Mouse (Mus musculus) kidney, adult 11 months (tissue): ENCODE data around the gene Il1f6.

ENCODE experiments used
- DNase-seq: peaks from one replicate; pipeline ENCODE4 v3.0.0; 2022

Il1f6 gene

DNA sequence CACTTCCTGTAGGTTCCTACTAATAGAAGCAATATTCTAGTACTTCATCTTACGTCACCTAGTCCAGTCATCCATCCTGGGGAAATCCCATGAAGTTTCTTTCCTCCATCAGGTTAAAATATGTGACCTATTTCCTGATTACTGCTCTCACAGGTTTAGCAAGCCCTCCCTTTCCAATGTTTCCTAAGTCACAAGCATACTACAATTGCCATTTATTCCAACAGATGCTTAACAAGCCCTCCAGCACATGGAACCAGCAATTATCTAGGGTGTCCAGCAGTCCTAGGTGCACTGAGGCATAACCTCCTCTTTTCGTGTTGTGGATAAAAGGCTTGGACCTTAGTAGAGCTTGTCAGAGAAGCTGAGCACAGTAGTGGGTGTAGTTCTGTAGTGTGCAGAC, at the start of gene Il1f6:
TSS of gene Il1f6 (plus strand) at position 301 of the 400 bp plus-strand sequence.
- DNase-seq, result no peak

DNA sequence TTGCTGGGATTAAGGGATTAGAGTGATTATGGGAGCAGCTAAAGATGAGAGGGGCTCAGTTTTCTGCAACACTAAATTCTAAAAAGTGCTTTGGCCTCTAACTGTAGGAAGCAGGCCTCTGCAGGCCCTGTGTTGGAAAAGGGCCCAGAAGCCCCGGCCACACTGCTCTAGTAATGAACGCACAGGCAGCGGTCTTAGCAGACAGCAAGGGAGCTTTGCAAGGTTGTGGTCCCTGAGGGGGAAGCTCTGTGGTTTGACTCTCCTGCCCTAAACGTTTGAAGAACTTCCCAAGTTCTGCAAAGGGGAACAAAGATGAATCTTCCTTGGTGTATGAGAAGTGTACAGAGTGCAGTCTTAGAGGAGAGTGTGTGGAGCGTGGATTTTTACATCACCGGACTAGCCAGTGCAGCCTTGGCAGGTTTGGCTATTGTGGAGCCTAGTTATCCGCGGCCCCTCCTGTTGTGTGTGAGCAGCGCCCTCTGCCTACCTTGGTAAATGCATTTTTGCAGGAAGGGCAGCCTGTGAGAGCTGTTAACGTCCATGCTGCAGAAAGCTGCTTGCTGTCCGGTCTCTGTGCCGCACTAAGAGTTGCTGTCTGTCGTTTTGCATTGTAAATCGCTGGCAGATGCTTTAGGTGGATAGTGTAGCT, 33.4 kb upstream of the Il1f6 start:
- DNase-seq, result peak; percentile 66

DNA sequence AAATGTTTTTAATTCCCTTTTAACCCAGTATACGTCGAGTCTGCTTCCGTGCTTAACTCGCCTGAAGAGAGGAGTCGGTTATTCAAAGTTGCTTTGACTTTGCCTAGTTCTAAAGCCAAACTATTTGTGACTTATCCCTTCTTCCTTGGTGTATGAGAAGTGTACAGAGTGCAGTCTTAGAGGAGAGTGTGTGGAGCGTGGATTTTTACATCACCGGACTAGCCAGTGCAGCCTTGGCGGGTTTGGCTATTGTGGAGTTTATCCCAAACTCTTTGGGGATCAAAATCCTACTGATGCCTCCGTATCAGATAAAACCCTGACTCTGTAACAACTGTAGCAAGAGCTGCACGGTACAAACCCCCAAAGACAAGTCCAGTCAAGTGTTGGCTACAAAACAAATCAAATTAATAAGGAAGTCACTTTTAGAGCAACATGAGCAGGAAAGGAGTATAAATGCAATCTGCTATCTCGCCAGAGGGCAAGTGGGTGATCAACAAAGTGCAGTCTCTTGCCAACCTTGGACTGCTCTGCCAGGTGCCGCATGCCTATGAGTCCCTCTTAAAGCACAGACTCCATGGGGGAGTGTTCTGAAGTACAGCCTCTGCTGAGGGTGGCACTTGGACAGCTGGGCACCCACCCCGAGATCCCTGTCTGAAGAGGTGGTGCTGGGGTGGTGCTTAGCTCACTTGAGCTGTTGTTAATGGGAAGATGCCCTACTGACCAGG, 32.6 kb upstream of the Il1f6 start:
- DNase-seq, result peak; percentile 33

DNA sequence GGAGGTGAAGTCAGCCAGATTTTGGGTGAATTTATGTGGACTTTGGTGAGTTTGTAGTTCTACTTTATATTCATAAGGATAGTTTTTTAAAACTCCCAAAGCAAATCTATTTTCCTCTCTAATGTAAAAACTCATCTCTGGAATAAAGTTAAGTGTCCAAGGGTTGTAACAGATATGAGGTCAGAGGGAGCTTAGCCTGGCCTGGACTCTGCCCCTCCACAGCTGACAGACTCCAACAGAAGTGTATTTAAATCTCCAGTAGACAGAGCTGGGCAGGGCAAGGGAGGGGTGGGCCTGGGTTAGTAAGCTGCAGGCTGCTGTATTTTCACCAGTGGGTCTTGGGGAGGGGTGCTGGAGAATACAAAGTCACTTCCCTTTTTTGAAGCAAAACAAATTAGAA, 31.1 kb upstream of the Il1f6 start:
- peak; percentile 12 for DNase-seq

DNA sequence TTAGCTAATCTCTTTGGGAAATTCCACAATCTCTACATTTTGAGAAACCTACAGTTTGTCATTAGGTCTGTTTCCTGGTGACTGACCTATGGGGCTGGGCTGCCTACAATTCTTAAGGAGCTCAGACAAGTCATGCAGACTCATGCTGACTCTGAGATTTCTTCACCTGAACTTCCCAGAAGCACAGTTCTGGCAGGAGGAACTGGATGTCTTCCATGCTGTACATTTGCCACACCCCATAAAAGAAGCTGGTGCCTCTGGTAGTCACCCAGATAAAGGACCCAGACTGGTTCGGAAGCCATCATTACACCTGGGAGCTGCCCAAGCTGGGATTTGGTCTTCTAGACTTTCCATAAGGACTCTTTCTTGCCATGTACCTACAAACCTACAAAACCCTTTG, 29.0 kb upstream of the Il1f6 start, which contains the start of gene Il1f9:
TSS of gene Il1f9 (plus strand) at position 301 of the 400 bp plus-strand sequence.
- DNase-seq, result no peak

DNA sequence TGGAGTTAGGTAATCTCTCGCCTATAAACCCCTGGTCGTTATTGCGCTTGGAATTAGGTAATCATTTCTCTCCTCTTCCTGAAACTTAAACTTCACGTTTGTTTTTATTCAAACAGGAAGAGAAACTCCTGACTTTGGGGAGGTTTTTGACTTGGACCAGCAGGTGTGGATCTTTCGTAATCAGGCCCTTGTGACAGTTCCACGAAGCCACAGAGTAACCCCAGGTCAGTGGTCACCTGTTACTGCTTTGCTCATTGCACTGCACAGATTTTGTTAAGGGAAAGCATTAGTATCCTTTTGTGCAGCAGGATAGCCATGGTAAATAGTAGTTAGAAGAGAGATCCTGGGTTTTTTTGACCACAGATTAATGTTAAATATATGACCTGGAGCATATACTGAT, 27.6 kb upstream of the Il1f6 start:
- no peak for DNase-seq

DNA sequence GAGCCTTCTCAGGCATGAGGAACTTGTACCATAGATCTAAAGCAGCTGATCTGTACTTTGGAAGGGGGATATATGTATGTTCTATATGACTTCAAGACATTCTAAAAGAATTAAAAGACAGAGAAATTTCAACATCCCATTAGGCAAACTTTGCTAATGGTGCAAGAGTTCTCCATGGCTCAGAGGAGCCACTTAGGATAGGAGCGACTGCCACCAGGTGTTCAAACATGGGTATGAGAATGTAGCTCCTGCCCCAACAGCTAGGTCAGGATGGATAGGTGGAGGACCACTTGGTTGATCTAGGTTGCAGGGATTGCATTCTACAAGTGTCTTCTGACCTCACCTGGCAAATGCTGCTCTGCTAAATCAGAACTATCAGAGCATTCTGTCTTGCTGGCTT, 27.0 kb upstream of the Il1f6 start:
- DNase-seq, result no peak

DNA sequence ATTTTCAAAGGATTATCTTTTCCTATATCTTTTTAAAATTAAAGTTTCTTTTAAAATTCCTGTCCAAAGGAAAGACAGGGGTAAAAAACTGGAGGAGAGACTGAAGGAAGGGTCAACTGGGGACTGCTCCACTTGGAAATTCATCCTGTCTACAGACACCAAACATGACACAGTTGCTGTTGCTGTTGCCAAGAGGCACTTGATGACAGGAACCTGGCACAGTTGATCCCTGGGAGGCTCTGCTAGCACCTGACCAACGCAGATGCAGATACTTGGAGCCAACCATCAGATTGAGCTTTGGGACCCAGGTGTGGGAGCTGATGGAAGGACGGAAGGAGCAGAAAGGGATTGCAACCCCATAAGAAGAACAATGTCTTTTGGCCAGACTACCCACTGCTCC, 12.0 kb downstream of the Il1f6 start:
- no peak for DNase-seq

DNA sequence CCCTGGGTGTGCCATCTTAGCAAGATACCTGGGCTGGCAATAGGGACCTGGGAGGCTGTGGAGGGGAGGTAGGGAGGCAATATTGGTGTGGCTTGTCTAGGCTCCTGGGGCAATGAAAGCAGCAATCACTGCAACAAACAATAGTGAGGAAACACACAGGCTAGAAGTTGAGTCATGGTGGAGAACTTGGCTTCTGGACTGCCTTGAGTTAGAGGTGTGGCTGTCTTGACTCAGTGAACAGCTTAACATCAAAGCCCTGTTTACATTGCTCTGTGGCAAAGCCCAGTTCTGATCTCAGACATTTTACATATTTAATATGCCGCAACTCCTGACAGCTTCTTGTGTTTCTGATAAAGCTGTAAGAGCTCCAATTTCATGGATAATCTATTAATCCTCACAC, 52.3 kb downstream of the Il1f6 start:
- no peak for DNase-seq

DNA sequence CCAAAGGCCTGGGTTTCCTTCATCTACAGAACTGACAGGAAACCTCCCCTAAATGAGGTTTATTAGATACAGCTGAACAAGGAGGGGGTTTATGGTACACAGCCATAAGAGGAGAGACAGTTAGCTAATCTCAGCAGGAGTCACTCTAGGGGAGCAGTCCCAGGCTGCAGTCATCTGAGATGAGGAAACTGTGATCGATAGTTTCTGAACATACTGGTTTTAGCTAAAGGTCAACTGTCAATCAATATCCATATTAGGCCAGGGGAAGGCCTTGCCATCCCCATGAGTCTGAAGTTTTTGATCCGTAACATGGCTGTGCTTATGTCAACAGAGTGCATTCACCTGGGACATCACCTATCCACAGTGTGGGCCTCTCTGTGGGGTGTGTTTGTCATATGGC, 58.4 kb downstream of the Il1f6 start:
- DNase-seq, result no peak

DNA sequence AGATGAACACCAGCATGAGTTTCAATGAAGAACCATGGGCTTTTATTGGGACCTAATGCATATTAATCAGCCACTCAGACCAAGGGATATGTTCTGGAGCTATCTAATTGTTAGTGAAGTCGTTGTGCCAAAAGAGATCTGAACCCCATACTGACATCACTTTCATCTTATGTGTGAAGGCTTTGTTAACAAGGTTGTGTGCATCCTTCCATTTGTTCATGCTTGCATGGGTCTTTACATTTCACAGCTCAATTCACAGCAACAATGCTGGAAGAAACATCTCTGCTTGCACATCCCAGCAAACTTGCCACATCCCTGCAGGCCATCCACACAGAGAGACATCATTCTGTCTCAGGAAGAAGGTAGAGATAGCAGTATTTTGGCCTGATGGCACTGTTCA, 59.9 kb downstream of the Il1f6 start:
- no peak for DNase-seq
